ENCODE assay signal across 8 mouse cellular contexts in the genomic region with DNA sequence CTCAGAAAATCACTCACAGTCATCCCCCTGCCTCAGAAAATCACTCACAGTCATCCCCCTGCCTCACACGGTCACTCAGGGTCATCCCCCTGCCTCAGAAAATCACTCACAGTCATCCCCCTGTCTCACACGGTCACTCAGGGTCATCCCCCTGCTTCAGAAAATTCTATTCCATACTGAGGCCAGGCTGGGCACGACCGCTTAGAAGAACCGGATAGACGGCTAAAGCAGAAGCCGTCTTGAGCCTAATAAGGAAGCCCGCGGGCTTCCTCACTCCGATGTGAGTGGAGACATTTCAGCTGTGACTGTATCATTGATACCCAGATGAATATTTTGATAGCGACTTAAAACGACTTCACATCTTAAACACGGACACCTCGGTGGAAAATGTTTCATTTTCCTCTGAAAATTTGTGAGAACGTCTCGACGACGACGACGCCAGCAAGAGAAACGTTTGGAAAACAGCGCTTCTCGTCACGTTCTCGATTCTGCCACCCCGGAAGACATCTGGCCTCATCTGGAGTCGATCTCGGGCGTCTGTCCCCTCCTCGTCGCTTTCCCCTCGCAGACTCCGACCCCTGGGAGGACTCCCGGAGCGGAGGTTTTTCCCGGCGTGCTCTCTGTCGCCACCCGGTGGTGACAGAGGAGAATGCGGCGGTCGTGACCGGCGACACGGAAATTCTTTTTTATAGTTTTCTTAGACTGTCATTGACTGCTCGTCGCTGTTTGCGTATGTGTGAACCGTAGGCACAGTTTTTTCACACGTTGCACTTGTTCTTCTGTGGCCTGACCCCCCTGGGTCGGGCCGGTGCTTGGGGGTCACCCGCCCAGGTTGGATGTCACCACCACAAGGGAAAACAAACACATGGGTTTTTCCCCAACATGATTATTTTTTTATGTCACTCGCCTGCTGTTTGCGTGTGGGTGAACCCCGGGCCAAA. TPM values are rescaled to one million over a fixed set of nuclear protein-coding genes. Genes with fewer than 3 reads are reported as not detected.
DNase-seq lines count a peak whose midpoint lies in the region; ATAC-seq lines count a peak whose summit lies in the region.
"Not testable (repeated sequence)": the region's sequence is repeated elsewhere in the genome, so short reads cannot be mapped to it uniquely, and the experiment has no call there.

No protein-coding gene starts in this region.

- H3K27me3 ChIP-seq in kidney, embryonic 16.5 days (ENCODE audit: insufficient read depth, low read length); limb, embryonic 11.5 days (ENCODE audit: control insufficient read depth, insufficient read depth, low read length): not testable (repeated sequence)

- peaks cover 58% of the 10 kb centered on the region for H3K9me3 ChIP-seq in kidney, embryonic 16.5 days (ENCODE audit: low read length)
- peaks cover 40% of the 10 kb centered on the region for H3K9me3 ChIP-seq in limb, embryonic 11.5 days (ENCODE audit: control insufficient read depth, low read length)

- H3K4me1 ChIP-seq in kidney, embryonic 16.5 days (ENCODE audit: insufficient read depth, low read length); limb, embryonic 11.5 days (ENCODE audit: control insufficient read depth, insufficient read depth, low read length): not testable (repeated sequence)

- peak; percentile 70 for DNase-seq in 3134 (ENCODE audit: extremely low read depth, insufficient read length, low spot score)
- DNase-seq in adrenal gland, postnatal 14 days = peak; percentile 83
- DNase-seq in embryo, embryonic 11 days = peak; percentile 70
- DNase-seq in limb, embryonic 11.5 days (ENCODE audit: low spot score) = peak; percentile 65
- peak; percentile 74 to 81 for DNase-seq in monocyte, adult 2 months (ENCODE audit: low read depth in 1 of 2, low spot score in 2 of 2)
- peak; percentile 84 to 86 for DNase-seq in spleen, postnatal 10 days (ENCODE audit: low spot score in 2 of 2)

- H3K4me3 ChIP-seq in kidney, embryonic 16.5 days (ENCODE audit: low read length); limb, embryonic 11.5 days (ENCODE audit: low read depth, low read length): not testable (repeated sequence)

- not testable (repeated sequence) for H3K9ac ChIP-seq in kidney, embryonic 16.5 days (replicated peaks; ENCODE audit: low read length); limb, embryonic 11.5 days (ENCODE audit: low read length)

- not testable (repeated sequence) for H3K4me2 ChIP-seq in kidney, embryonic 16.5 days (replicated peaks; ENCODE audit: low read depth, low read length); limb, embryonic 11.5 days (ENCODE audit: low read depth, severe bottlenecking)

- WGBS in kidney, embryonic 16.5 days = 77% methylated on average over 56 of the region's 56 CpGs
- 77% methylated on average over 56 of the region's 56 CpGs for WGBS in limb, embryonic 11.5 days

- not testable (repeated sequence) for H3K27ac ChIP-seq in kidney, embryonic 16.5 days (ENCODE audit: low read length); limb, embryonic 11.5 days (replicated peaks; ENCODE audit: low read depth, low read length)

- peaks cover 42% of the 10 kb centered on the region for H3K36me3 ChIP-seq in kidney, embryonic 16.5 days (ENCODE audit: insufficient read depth, low read length)
- H3K36me3 ChIP-seq in limb, embryonic 11.5 days (ENCODE audit: control insufficient read depth, insufficient read depth, low read length) = peaks cover 36% of the 10 kb centered on the region

- peak; percentile 10 for ATAC-seq in granulocyte monocyte progenitor cell, adult 5-6 weeks (replicated peaks; ENCODE audit: poor library complexity, severe bottlenecking)
- peak; percentile 3; the same call in 1 of the 2 replicates for ATAC-seq in kidney, embryonic 16.5 days (ENCODE audit: low FRiP score, low TSS enrichment)
- not testable (repeated sequence) for ATAC-seq in limb, embryonic 11.5 days (ENCODE audit: insufficient number of reproducible peaks, low FRiP score, low TSS enrichment, low read depth)

RNA-seq across cellular contexts. Expression of gene Gm21887, which starts 19.5 kb away (rescaled TPM):
- 129 and 342 TPM in 2 replicates for total RNA-seq in adrenal gland, postnatal 14 days (2021)
- 36.7 and 87.7 TPM in 2 replicates for total RNA-seq in granulocyte monocyte progenitor cell, adult 5-6 weeks (2014; fragmentation: Nextera tagmentation)
- 163 and 210 TPM in 2 replicates for total RNA-seq in granulocyte monocyte progenitor cell, adult 5-6 weeks (2017)
- polyA plus RNA-seq in kidney, embryonic 16.5 days (2015; fragmentation: Nextera tagmentation; extraction: Ambion mirVana) = 162 and 299 TPM in 2 replicates
- polyA plus RNA-seq in limb, embryonic 11.5 days (2014; fragmentation: Nextera tagmentation; extraction: Ambion mirVana) = 244 and 297 TPM in 2 replicates
